ENCODE assay signal across 22 mouse cellular contexts in genomic region chr2:57716754-57717510, GRCm38 (mm10).
DNase-seq lines count a peak whose midpoint lies in the region; ATAC-seq lines count a peak whose summit lies in the region.
"Had no signal": no experiment of that assay in that cellular context is flagged by ENCODE, and none has a peak within 500 bp of the region (broad histone marks: within the 10 kb centered on the region; RNA-seq: fewer than 3 reads in every experiment).

No protein-coding gene starts in this region.

- H3K4me2 ChIP-seq in forebrain, embryonic 13.5 days: no peak overlapping the region
- no peak overlapping the region for H3K4me2 ChIP-seq in hindbrain, embryonic 13.5 days
- no peak overlapping the region for H3K4me2 ChIP-seq in midbrain, embryonic 11.5 days
- H3K4me2 ChIP-seq: embryonic facial prominence, embryonic 12.5 days; heart, embryonic 15.5 days; kidney, embryonic 15.5 days; limb, embryonic 12.5 days; liver, embryonic 12.5 days; lung, embryonic 14.5 days had no signal

- H3K4me3 ChIP-seq in forebrain, embryonic 13.5 days: no peak overlapping the region
- H3K4me3 ChIP-seq in forebrain, embryonic 10.5 days: no peak overlapping the region
- no peak overlapping the region for H3K4me3 ChIP-seq in hindbrain, embryonic 13.5 days
- H3K4me3 ChIP-seq in midbrain, embryonic 11.5 days (ENCODE audit: low read depth, low read length): no peak overlapping the region
- H3K4me3 ChIP-seq: embryonic facial prominence, embryonic 12.5 days; erythroblast, embryonic 14.5 days; heart, embryonic 15.5 days; kidney, embryonic 15.5 days; limb, embryonic 12.5 days; liver, embryonic 12.5 days had no signal

- H3K36me3 ChIP-seq in forebrain, embryonic 13.5 days (ENCODE audit: poor library complexity, severe bottlenecking): no peaks in the 10 kb centered on the region
- no peaks in the 10 kb centered on the region for H3K36me3 ChIP-seq in forebrain, embryonic 10.5 days (replicated peaks)
- H3K36me3 ChIP-seq in hindbrain, embryonic 13.5 days: no peaks in the 10 kb centered on the region
- no peaks in the 10 kb centered on the region for H3K36me3 ChIP-seq in midbrain, embryonic 11.5 days (ENCODE audit: control insufficient read depth, insufficient read depth, low read length)
- H3K36me3 ChIP-seq: embryonic facial prominence, embryonic 12.5 days; heart, embryonic 15.5 days; kidney, embryonic 15.5 days; limb, embryonic 12.5 days; liver, embryonic 12.5 days had no signal

- 0 out of 2 replicates have a peak, but pooled peaks cover 4% of the 10 kb centered on the region for H3K4me1 ChIP-seq in forebrain, embryonic 13.5 days
- peaks cover 8% of the 10 kb centered on the region for H3K4me1 ChIP-seq in forebrain, embryonic 10.5 days
- H3K4me1 ChIP-seq in hindbrain, embryonic 13.5 days (replicated peaks): no peaks in the 10 kb centered on the region
- 0 out of 2 replicates have a peak, but pooled peaks cover 2% of the 10 kb centered on the region for H3K4me1 ChIP-seq in midbrain, embryonic 11.5 days (ENCODE audit: control insufficient read depth, insufficient read depth, low read length)
- H3K4me1 ChIP-seq: embryonic facial prominence, embryonic 12.5 days; heart, embryonic 15.5 days; kidney, embryonic 15.5 days; limb, embryonic 12.5 days; liver, embryonic 12.5 days had no signal

- H3K27ac ChIP-seq in forebrain, embryonic 13.5 days: no peak overlapping the region
- H3K27ac ChIP-seq in forebrain, embryonic 10.5 days: no peak overlapping the region
- H3K27ac ChIP-seq in hindbrain, embryonic 13.5 days: no peak overlapping the region
- no peak overlapping the region for H3K27ac ChIP-seq in midbrain, embryonic 11.5 days (ENCODE audit: low read depth, low read length)
- H3K27ac ChIP-seq: embryonic facial prominence, embryonic 12.5 days; heart, embryonic 15.5 days; kidney, embryonic 15.5 days; limb, embryonic 12.5 days; liver, embryonic 12.5 days; macrophage had no signal

- no peak overlapping the region for H3K9ac ChIP-seq in forebrain, embryonic 13.5 days
- H3K9ac ChIP-seq in hindbrain, embryonic 13.5 days: no peak overlapping the region
- no peak overlapping the region for H3K9ac ChIP-seq in midbrain, embryonic 11.5 days (ENCODE audit: low read length)
- H3K9ac ChIP-seq: embryonic facial prominence, embryonic 12.5 days; heart, embryonic 15.5 days; kidney, embryonic 15.5 days; limb, embryonic 12.5 days; liver, embryonic 12.5 days; lung, embryonic 14.5 days had no signal

- 34% methylated on average over 10 of the region's 10 CpGs for WGBS in forebrain, embryonic 13.5 days
- WGBS in forebrain, embryonic 10.5 days: 67% methylated on average over 10 of the region's 10 CpGs
- WGBS in hindbrain, embryonic 13.5 days: 44% methylated on average over 10 of the region's 10 CpGs
- 22% methylated on average over 10 of the region's 10 CpGs for WGBS in midbrain, embryonic 11.5 days

- peak; percentile 43; the same call in 1 of the 2 replicates for ATAC-seq in forebrain, embryonic 13.5 days
- ATAC-seq in hindbrain, embryonic 13.5 days (ENCODE audit: low FRiP score): 0 out of 2 replicates have a peak, but pooled peaks have one; percentile 39
- ATAC-seq in midbrain, embryonic 11.5 days (ENCODE audit: low FRiP score): peak; percentile 96
- ATAC-seq: intestine, embryonic 16.5 days; liver, embryonic 12.5 days had no signal

- H3K27me3 ChIP-seq in forebrain, embryonic 13.5 days: no peaks in the 10 kb centered on the region
- H3K27me3 ChIP-seq in forebrain, embryonic 10.5 days (ENCODE audit: poor library complexity, severe bottlenecking): no peaks in the 10 kb centered on the region
- no peaks in the 10 kb centered on the region for H3K27me3 ChIP-seq in hindbrain, embryonic 13.5 days
- H3K27me3 ChIP-seq in midbrain, embryonic 11.5 days (ENCODE audit: control insufficient read depth, insufficient read depth, low read length): peaks cover 33% of the 10 kb centered on the region
- H3K27me3 ChIP-seq: CH12.LX; embryonic facial prominence, embryonic 12.5 days; heart, embryonic 15.5 days; kidney, embryonic 15.5 days; limb, embryonic 12.5 days; liver, embryonic 12.5 days had no signal

- DNase-seq in forebrain, embryonic 10.5 days (ENCODE audit: extremely low spot score, low spot score): no peak
- DNase-seq in midbrain, embryonic 11.5 days (ENCODE audit: low spot score, missing footprints): peak; percentile 92
- DNase-seq in retina, embryonic 14.5 days (ENCODE audit: low spot score): peak; percentile 32
- DNase-seq in cerebellum, postnatal 4 days (ENCODE audit: low spot score in 2 of 2): no peak
- no peak for DNase-seq in left cerebral cortex, adult 8-10 months (ENCODE audit: low spot score in 2 of 2)
- DNase-seq: adrenal gland, postnatal 14 days; cerebellum, adult 11 months; gastrocnemius, postnatal 25 days; heart, postnatal 4 days; lung, embryonic 14.5 days; thymus, postnatal 36 days had no signal

- H3K9me3 ChIP-seq in forebrain, embryonic 13.5 days (replicated peaks): no peaks in the 10 kb centered on the region
- no peaks in the 10 kb centered on the region for H3K9me3 ChIP-seq in forebrain, embryonic 10.5 days
- H3K9me3 ChIP-seq in hindbrain, embryonic 13.5 days: no peaks in the 10 kb centered on the region
- no peaks in the 10 kb centered on the region for H3K9me3 ChIP-seq in midbrain, embryonic 11.5 days (ENCODE audit: control insufficient read depth, low read length)
- H3K9me3 ChIP-seq: embryonic facial prominence, embryonic 12.5 days; heart, embryonic 15.5 days; kidney, embryonic 15.5 days; limb, embryonic 12.5 days; liver, embryonic 12.5 days had no signal

Comparison
In these comparisons a context has a peak if more than half of its experiments do, and no peak if none do; other contexts are left out.
1. ATAC-seq: peak in every context shown above with its lines; median percentile 96 in midbrain, embryonic 11.5 days; 43 in forebrain, embryonic 13.5 days; 39 in hindbrain, embryonic 13.5 days.
2. DNase-seq: peak in midbrain, embryonic 11.5 days (single experiment) and retina, embryonic 14.5 days (single experiment); none in forebrain, embryonic 10.5 days (single experiment), cerebellum, postnatal 4 days (0 of 2) and left cerebral cortex, adult 8-10 months (0 of 2).